Mouse (Mus musculus) midbrain, postnatal 0 days (tissue): ENCODE measurements at regions not wholly inside any gene's neighbourhood (a gene's known extent, or its start where the extent isn't known, plus 50 kb on each side); places are given as distances from the start of the nearest gene placed in this dataset.
"Not testable (repeated sequence)": the region's sequence is repeated elsewhere in the genome, so short reads cannot be mapped to it uniquely, and the experiment has no call there.

ENCODE experiments used
- ATAC-seq: fragments of 200-750 bp; cut with Nextera tagmentation; 2 replicates; pipeline ENCODE4 v1.8.0; 2017; ENCODE audit warnings: moderate number of reproducible peaks, mild to moderate bottlenecking, moderate TSS enrichment, moderate library complexity; ENCODE audit not compliant: low FRiP score
- DNase-seq: peaks from one replicate; pipeline ENCODE4 v3.0.0-alpha.2; 2015; ENCODE audit warnings: low spot score
- H3K27ac ChIP-seq: fragments of 300-500 bp; sonication (generic); 2 replicates; pipeline ENCODE4 v1.5.1; 2014; ENCODE audit warnings: low read depth, mild to moderate bottlenecking, low read length, mixed read lengths
- H3K27me3 ChIP-seq: fragments of 300-500 bp; sonication (generic); 2 replicates; pipeline ENCODE4 v1.6.1; 2014; ENCODE audit warnings: low read length, control low read depth, mixed read lengths; ENCODE audit not compliant: insufficient read depth
- H3K36me3 ChIP-seq: fragments of 300-500 bp; sonication (generic); 2 replicates; pipeline ENCODE4 v1.6.1; 2014; ENCODE audit warnings: low read length, control low read depth, mixed read lengths; ENCODE audit not compliant: insufficient read depth
- H3K4me1 ChIP-seq: fragments of 300-500 bp; sonication (generic); 2 replicates; pipeline ENCODE4 v1.6.1; 2014; ENCODE audit warnings: mild to moderate bottlenecking, control low read depth, antibody characterized with exemption, low read length, mixed read lengths; ENCODE audit not compliant: insufficient read depth
- H3K4me2 ChIP-seq: fragments of 300-500 bp; sonication (generic); 2 replicates; pipeline ENCODE4 v1.6.1; 2014; ENCODE audit warnings: low read depth, mild to moderate bottlenecking, low read length, mixed read lengths; ENCODE audit not compliant: poor library complexity, severe bottlenecking
- H3K4me3 ChIP-seq: fragments of 300-500 bp; sonication (generic); 2 replicates; pipeline ENCODE4 v1.5.1; 2014; ENCODE audit warnings: low read depth, mild to moderate bottlenecking, low read length, moderate library complexity
- H3K9ac ChIP-seq: fragments of 300-500 bp; sonication (generic); replicated peaks from 2 replicates; pipeline ENCODE4 v1.6.1; 2014; ENCODE audit warnings: mild to moderate bottlenecking, low read length, moderate library complexity, mixed read lengths; ENCODE audit not compliant: poor library complexity, severe bottlenecking
- H3K9me3 ChIP-seq: fragments of 300-500 bp; sonication (generic); 2 replicates; pipeline ENCODE4 v1.6.1; 2016; ENCODE audit warnings: low read length, control low read depth
- CTCF ChIP-seq: IDR thresholded peaks from 2 replicates; pipeline ENCODE4 v1.5.1; 2016; ENCODE audit warnings: antibody characterized with exemption, mild to moderate bottlenecking
- WGBS: fragments of 180-500 bp; shearing (Covaris S2); extraction: QIAGEN DNeasy Blood & Tissue Kit; methylation state at CpG from one replicate; pipeline ENCODE4 v1.1.7; 2014; 5-methylcytosine and 5-hydroxymethylcytosine counted together

DNA sequence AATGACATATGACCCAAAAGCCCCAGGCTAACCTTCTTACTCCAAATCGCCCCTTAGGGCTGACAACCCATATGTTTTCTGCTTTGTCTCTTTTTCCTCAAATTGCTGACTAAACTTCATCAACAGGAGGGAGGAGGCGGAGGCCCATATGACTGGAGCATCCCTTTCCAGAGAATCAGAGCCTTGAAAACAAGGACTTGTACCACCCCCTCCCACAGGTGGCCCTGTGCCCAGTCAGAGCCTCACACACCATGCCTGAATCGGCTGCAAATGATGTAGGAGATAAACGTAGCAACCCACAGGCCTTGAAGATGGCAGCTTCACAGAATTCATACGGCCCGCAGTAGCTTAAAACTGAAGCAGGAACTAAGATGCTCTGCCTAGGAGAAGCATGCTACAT, 101.7 kb upstream of the Ipo5 start:
- no peak overlapping the region for H3K4me3 ChIP-seq
- H3K36me3 ChIP-seq: no peaks in the 10 kb centered on the region
- no peaks in the 10 kb centered on the region for H3K9me3 ChIP-seq
- no peak for ATAC-seq
- WGBS: 79% methylated on average over 6 of the region's 6 CpGs
- no peak overlapping the region for H3K27ac ChIP-seq
- no peak for DNase-seq
- H3K4me1 ChIP-seq: no peaks in the 10 kb centered on the region
- H3K27me3 ChIP-seq: no peaks in the 10 kb centered on the region
- no peak overlapping the region for H3K4me2 ChIP-seq
- H3K9ac ChIP-seq: no peak overlapping the region
- no peak for TF ChIP-seq CTCF

DNA sequence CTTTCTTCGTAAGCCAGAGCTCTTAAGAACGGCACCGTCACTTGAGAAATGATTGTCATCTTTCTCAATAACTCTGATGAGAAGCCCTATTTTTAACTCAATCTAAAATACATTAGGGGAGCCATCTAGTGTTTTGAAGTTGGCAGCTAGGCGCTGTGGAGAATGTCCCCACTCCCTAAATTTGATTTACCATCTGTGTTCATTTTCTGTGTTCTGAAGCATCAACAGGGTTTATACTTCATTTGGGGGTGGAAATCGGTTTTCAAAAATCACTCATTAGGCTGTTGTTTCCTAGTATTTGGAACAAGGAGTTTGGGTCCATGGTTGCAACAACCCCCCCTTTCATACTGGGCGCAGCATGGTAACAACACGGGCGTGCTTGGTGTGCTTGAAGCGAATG, 97.1 kb upstream of the Ipo5 start:
- no peak overlapping the region for H3K27ac ChIP-seq
- H3K36me3 ChIP-seq: no peaks in the 10 kb centered on the region
- H3K27me3 ChIP-seq: no peaks in the 10 kb centered on the region
- no peak for TF ChIP-seq CTCF
- no peaks in the 10 kb centered on the region for H3K9me3 ChIP-seq
- 78% methylated on average over 9 of the region's 9 CpGs for WGBS
- H3K4me3 ChIP-seq: no peak overlapping the region
- no peak overlapping the region for H3K9ac ChIP-seq
- H3K4me2 ChIP-seq: no peak overlapping the region
- ATAC-seq (no peak), DNase-seq (peak; percentile 19)
- H3K4me1 ChIP-seq: no peaks in the 10 kb centered on the region

DNA sequence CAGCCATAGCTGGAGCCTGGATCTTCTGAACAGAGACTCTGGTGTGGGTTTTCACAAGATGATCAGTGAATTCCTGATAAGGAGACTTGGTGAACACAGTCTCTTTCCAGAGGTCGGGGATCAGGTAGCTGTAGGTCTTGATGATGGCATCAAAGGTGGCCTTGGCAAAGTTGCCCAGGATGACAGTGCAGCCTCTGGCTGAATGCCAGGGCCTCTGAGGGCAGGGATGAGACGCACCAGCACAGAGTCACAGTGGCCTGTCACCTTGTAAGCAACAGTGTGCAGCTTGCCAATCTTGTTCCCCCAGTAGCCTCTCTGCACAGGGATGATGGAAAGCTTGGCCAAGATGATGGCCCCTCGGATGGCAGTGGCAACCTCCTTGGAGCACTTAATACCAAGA, 95.9 kb upstream of the Ipo5 start:
- not testable (repeated sequence) for H3K9me3 ChIP-seq, H3K4me2 ChIP-seq, H3K9ac ChIP-seq, H3K4me1 ChIP-seq, H3K4me3 ChIP-seq, H3K27ac ChIP-seq, ATAC-seq, H3K36me3 ChIP-seq, DNase-seq, H3K27me3 ChIP-seq
- WGBS: 80% methylated on average over 3 of the region's 3 CpGs

DNA sequence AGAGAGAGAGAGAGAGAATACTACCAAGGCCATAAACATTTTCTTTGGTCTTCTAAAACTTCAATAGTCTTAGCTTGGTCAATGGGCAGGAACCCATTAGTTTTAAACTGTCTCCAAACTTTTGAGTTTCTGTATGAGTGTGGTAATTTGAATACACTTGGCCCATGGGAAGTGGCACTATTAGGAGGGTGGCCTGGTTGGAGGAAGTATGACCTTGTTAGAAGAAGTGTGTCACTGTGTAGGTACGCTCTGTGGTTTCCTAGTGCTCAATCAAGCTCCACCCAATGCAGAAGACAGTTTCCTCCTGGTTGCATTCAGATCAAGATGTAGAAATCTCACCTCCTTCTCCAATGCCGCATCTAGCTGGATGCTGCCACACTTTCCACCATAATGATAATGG, 94.5 kb upstream of the Ipo5 start:
- H3K4me1 ChIP-seq: no peaks in the 10 kb centered on the region
- DNase-seq (no peak), ATAC-seq (no peak)
- H3K9me3 ChIP-seq: no peaks in the 10 kb centered on the region
- H3K36me3 ChIP-seq: no peaks in the 10 kb centered on the region
- H3K4me3 ChIP-seq: no peak overlapping the region
- H3K9ac ChIP-seq: no peak overlapping the region
- 98% methylated on average over 2 of the region's 2 CpGs for WGBS
- no peaks in the 10 kb centered on the region for H3K27me3 ChIP-seq
- H3K27ac ChIP-seq: no peak overlapping the region
- no peak for TF ChIP-seq CTCF
- H3K4me2 ChIP-seq: no peak overlapping the region

DNA sequence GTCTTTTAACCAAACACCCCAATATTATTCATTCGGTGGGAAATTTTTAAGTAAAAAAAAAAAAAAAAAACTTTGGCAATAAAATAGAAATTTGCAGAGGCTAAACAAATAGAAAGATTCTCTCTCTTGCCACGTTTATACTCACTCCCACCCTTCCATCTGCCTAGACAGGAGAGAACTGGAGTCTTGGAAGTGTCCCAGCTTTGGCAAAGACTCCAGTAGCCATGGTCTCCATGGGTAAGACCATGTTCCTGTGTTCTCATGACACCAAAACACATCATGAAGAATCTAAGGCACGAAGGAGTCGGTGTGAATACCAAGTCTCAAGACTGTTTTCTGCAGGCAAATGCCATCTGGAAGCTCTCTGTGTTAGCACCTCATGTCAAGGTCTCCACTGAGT, 84.8 kb upstream of the Ipo5 start:
- no peak for DNase-seq
- no peak for ATAC-seq
- Histone ChIP-seq H3K9me3 (no peaks in the 10 kb centered on the region), H3K27me3 (no peaks in the 10 kb centered on the region), H3K4me1 (no peaks in the 10 kb centered on the region), H3K9ac (no peak overlapping the region), H3K4me2 (no peak overlapping the region), H3K36me3 (no peaks in the 10 kb centered on the region), H3K27ac (no peak overlapping the region), H3K4me3 (no peak overlapping the region)
- WGBS: 91% methylated on average over 4 of the region's 4 CpGs
- TF ChIP-seq CTCF: no peak

DNA sequence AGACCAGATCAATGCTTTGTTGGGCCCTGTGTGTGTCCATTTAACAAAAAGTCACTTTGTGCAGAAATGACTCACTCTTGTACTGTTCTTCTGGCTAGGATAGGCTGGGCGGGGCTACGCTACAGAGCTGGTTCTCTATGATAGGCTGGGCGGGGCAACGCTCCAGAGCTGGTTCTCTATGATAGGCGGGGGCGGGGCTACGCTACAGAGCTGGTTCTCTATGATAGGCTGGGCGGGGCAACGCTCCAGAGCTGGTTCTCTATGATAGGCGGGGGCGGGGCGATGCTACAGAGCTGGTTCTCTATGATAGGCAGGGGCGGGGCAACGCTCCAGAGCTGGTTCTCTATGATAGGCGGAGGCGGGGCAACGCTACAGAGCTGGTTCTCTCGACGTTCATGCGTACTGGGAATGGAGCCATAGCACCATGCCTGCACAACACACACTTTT, 80.6 kb upstream of the Ipo5 start:
- H3K9ac ChIP-seq, H3K4me3 ChIP-seq, H3K36me3 ChIP-seq, H3K4me1 ChIP-seq, H3K9me3 ChIP-seq, H3K4me2 ChIP-seq, H3K27ac ChIP-seq, H3K27me3 ChIP-seq: not testable (repeated sequence)
- ATAC-seq (peak; percentile 38), DNase-seq (peak; percentile 74)
- WGBS: 31% methylated on average over 20 of the region's 20 CpGs

DNA sequence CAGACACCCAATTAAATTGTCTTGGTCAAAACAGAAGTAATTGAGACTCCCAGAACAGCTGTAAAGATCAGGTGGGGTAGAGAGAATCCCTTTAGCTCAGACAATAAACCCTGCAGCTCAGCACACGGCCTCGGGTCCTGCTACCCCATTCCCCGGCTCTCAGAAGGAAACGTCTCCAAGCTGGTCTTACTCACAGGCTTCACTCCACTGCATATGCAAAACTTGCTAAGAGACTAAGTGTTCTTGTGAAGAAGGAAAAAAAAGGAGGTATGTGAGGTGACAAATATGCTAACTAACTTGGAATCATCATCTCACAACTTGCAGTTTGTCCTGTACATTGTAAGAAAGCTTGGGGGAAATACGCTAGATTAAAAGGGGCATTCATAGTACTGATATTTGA, 79.6 kb upstream of the Ipo5 start:
- TF ChIP-seq CTCF: no peak
- DNase-seq: no peak

More for the DNA sequence above, 79.6 kb upstream of the Ipo5 start:
- no peak overlapping the region for H3K9ac ChIP-seq
- WGBS: 40% methylated on average over 5 of the region's 5 CpGs
- H3K27me3 ChIP-seq: no peaks in the 10 kb centered on the region
- no peaks in the 10 kb centered on the region for H3K9me3 ChIP-seq
- ATAC-seq: no peak
- H3K4me3 ChIP-seq: no peak overlapping the region
- H3K4me1 ChIP-seq: no peaks in the 10 kb centered on the region
- H3K36me3 ChIP-seq: no peaks in the 10 kb centered on the region
- H3K27ac ChIP-seq: no peak overlapping the region
- H3K4me2 ChIP-seq: no peak overlapping the region
